Mouse (Mus musculus) liver, adult (tissue): ENCODE results near the gene Myl9.

ENCODE experiments used
- GATA4 ChIP-seq: IDR thresholded peaks from 2 replicates; pipeline ENCODE4 v1.6.1; 2014; ENCODE audit warnings: mild to moderate bottlenecking, low read length; ENCODE audit not compliant: insufficient replicate concordance

The Myl9 gene

DNA sequence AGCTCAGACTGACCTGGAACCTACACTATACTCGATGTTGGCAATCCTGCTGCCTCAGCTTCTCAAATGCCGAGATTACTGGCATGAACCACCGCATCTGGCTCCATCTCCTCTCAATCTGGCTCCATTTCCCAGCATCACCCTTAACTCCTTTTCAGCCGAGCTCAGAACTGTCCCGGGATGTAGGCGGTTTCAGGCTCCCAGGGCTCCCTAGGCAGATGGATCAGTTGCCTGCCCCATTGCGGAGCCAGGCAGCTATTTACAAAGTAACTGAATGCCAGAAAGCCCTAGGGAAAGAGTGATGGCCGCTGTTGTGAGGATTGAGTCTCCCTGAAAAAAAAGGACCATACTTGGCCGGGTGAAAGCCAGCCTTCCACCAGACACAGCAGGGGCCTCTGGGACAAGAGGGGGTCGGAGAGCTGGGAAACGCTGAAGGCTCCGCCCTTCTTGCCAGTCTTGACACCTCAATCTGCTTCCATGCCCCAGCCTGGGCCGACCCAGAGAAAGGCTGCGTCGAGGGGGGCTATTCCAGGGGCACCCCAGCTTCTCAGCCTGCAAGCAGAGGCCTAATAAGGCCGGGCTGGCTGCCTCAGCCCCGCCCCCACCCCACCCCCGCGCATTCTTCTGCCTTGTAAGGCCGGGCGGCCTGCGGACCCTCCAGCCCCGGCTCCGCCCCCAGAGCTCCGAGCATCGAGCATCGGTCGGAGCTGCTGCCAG lies at the start of gene Myl9:
Myl9 (plus strand) TSS at position 683 of the 717 bp plus-strand sequence.
- no peak for TF ChIP-seq GATA4

DNA sequence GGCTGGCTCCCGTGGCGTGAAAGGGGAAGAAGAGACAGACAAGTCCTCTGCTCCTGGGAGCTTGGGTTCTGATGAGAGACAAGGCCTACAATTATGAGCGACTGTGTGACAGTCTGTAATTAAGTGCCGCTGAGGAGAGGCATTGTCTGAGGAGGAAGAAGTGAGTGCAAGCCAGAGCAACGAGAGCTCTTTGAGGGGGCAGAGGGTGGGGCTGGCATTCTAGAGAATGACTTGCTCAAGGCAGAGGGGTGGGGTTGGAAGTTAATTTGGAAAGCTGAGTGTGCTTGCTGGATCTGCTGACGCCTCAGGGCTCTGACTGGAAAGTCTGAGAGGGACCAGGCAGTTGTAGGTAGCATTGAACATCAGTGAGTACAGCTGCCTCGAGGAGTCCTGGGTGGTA lies 48.9 kb upstream of the Myl9 start:
- TF ChIP-seq GATA4 = no peak

DNA sequence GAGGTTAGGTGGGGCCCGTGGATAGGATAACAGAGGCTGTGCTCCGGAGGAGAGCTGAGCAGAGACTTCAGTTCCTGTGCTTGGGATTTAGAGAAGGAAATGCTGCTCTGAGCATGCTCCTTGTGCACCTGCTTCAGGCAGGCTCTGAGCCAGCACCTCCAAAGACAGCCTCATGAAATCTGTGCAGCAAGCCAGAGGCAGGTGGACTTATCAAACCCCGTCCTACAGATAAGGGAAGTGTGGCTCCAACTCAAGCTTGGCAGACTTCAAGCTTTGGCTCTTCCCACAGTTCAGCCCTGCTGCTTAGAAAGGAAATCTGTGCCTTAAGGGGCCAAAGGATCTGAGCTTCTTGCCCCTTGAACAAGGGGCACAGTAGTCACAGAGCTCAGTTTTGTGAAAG lies 48.3 kb upstream of the Myl9 start:
- no peak; the same call in 1 of the 2 replicates for TF ChIP-seq GATA4

DNA sequence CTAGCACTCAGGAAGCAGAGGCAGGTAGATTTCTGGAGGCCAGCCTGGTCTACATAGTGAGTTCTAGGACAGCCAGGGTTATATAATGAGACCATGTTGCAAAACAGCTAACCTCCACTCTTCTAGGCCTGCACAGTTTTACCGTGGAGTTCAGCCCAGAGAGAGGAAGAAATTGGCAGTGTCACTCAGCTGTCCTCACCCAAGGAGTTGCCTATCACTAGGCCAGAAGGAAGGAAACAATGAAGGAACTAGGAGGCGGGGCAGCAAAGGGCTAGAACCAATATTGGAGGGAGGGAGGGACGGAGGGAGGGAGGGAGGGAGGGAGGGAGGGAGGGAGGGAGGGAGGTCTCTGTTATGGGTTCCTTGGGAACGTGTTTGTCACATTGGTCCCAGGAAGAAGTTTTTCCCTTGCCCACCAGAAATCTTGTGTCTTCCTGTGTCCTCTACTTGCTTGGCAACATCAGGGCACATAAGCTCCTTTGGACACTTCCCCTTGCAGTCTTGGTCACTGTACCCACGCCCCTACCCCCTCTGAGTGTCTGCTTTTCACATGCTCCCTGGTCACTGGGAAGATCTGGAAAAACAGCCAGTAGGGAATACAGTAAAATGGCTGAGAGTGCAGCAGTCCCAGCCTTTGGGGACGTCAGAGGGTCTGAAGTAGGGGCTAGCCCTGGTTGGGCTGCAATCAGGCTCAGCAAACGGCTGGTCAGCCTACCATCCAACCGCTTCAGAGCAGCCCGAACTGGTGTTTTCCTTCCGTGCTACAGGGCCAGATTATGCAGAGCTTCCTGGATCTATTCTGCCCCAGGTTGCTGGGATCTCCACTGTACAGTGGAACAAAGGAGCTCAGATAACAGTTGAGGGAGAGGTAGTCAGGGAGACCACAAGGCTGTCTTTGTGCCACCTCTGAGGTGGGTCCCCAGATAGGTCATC lies 45.4 kb upstream of the Myl9 start:
- TF ChIP-seq GATA4 = no peak; the same call in 1 of the 2 replicates

DNA sequence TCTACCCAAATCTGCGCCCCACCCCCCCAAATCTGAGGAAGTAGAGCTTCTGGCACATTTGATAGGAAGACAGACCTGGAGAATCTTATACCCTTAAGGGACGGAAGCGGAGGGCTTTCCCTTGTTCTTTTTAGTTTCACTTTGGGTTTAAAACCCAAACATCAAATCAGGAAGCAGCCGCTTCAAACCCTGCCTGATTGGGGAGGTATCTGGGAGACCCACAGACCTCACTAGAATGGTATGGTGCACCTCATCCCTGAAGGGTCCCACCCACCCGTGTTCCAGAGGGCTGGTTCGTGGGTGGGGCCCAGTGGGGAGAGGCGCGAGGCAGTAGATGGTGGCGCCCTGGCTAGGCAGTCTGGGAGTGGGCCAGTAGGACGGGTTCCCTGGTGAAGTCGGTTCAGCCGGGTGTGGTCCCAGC lies 44.7 kb upstream of the Myl9 start:
- TF ChIP-seq GATA4 = no peak

DNA sequence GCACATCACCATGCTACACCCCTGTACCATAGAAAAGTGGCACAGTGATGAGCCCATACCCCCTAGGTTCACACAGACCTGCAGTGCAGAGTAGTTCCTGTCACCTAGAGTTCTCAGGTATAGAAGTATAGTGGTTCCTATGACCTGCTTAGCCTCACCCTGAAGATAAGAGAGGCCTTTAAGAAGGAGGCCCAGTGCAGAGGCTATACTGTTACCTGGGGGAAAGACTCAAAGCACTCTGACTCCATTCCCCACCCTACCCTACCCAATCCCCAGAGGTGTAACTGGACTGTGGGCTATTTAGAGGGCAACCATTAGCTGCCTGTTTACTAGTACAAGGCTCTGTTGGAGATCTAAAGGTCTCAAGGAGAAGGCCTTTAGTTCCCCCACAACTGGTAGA lies 43.6 kb upstream of the Myl9 start:
- TF ChIP-seq GATA4 = no peak

DNA sequence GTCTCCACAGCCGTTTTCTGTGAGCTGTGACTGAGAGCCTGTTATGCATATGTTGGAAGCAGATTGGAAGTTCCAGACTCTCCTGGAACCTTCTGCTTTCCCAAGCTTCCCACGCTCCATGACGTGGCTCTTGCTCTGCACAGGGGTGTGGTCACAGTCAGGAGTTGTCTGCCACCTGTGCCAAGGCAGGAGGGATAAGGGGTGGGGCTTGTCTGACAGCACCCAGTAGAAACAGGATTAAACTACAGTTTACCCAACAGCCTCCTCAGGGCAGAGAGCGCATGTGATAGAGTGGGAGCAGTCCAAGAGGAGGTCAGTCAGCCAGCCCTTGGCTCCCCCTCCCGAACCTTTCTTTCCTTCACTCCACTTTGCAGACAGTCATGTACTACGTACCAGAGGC lies 43.1 kb upstream of the Myl9 start:
- TF ChIP-seq GATA4 = no peak

DNA sequence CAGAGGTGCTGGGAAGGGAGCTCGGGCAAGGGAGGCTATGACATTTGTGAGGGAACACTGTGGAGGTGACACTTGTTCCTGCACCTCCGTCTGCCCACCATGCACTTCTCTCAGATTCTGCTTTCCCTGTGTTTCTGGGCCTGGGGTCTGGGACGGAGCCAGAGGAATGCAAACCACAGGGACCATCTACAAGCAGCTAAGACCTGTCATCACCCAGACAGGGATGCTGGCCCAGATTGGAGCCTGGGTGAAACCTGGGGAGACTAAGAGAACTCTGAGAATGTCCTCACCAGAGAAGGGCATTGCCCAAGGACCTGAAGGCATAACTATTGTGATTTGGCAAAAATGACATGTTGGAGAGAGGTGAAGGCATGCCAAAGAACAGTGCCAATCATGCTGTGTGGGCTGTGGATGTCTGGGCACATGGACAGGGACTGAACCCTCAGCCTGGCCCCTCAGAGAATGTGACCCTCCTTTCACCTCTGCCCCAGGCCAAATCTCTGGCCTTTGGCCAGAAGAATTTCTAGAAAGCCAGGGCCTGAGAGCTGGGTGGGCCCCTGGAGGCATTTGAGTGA lies 39.4 kb upstream of the Myl9 start:
- TF ChIP-seq GATA4 = no peak

DNA sequence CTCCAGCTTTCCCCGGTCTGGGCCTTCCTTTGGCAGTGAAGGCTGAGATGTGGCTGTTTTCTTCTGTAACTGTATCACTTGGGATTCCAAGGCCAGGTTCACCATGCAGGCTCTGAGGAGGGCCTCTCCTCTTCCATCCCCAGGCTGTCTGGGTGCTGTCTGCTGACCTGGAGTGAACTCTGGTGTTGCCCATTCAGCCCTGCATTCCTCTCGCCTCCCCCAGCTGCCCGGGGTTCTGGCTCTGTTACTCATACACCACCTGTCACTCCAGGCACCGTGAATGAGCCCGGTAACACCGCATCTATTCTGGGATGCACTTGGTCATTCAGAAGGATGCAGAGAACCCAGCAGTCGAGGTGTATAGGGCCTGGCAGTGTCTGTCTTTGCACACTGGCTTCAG lies 38.4 kb upstream of the Myl9 start:
- TF ChIP-seq GATA4 = no peak

DNA sequence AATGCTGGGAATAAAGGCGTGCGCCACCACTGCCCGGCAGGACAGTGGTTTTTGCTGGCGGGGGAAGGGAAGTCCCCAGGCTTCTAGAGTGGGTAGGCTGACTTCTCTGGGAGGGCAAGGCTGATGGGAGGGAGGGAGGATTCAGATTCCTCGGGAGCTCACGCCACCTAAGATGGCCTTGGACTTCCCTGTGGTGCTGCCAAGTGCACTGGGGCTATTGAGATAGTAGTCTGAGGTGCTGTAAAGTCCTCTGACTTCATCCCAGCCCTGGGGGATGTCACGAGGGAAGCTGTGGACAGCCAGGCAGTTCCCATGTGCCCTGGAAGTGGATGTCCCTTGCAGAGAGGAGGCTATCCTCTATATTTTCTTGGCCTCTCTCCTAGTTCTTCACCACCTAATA lies 37.2 kb upstream of the Myl9 start:
- TF ChIP-seq GATA4 = no peak; the same call in 1 of the 2 replicates

DNA sequence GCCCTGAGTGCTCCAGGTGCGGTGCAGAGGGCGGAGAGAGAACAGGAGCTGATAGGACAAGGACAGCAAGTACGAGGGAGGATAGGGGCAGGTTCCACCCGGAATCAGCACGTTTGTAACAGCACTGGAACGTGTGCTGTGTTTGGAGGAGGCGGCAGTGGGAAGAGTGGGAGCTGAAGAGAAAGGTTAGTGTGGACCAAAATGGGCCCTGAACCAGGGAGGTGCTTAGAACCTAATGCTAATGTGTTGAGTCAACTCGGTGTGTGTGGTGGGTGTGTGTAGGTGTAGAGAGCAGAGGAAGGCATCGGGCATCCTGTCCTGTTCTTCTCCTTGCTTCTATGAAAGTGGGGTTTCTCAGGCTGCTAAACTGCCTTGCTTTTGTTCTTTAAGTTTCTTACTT lies 34.0 kb upstream of the Myl9 start:
- TF ChIP-seq GATA4 = no peak

DNA sequence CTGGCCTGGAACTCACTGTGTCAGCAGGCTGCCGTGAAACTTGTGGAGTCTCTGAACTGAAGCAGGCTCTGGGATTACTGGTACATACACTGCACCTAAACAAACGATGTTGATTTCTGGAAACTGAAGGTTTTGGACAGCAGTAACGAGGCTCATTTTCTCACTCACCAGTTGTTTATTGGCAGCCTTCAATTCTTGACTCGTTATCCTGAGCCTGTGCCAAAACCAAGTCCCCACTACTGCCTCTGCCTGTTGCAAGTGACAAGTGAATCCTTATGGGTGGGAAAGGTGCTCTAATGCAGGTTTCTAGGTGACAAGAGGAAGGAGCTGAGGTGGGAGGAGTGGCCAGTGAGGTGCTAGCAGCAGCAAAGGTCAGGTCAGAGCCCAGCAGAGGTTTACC lies 33.2 kb upstream of the Myl9 start:
- no peak for TF ChIP-seq GATA4

DNA sequence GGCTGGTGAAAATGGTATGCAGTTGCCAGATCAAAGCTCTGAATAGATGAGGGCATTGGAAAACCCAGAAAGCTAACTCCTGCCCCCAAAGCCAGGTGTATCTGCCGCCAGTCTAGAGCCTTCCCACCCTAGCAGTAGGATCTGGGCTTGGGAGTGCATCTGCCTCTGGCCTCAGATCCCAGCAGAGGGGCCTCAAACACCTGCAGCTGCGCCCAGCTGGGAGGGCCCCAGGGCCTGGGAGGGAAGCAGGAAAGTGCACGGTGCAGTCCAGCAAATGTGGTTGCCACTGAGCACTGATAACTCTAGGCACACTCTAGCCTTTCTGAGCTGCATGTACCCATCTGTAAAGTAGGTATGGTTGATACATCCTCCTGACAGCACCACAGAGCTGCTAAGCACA lies 32.0 kb upstream of the Myl9 start:
- TF ChIP-seq GATA4 = no peak

DNA sequence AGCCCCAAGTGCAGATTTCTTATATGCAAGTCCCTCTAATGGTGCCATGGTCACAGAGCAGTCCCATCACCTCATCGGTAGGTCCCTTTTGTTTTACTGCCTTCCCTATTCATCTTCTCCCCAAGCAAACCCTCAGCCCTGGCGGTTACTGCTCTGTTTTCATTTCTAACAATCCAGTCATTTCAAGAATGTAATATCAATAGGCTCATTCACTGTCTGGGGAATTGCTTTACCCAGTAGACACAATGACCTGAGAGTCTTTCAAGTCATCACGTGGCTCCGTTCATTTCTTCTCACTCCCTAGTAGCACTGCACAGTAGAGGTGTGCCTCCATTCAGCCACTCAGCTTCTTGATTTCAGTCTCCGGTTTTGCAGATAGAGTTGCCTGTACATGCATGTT lies 30.8 kb upstream of the Myl9 start:
- no peak for TF ChIP-seq GATA4

DNA sequence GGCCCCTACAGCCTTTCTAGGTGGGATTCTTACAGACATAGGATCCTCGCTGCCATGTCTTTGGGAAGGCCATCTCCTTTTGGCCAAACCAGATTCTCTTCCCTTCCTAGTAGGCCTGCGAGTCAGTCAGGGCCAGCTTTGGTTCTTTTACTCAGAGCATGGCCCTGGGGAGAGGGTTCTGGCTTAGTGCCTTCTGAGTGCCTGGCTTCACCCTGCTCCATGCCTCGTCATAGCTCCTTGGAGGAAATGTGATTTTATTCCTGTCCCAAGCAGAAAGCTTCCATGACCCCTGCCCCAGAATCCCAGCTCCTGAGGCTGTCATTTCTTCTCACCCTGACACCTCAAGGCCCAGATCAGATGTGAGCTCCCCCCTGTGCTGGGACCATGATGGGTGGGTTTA lies 27.9 kb upstream of the Myl9 start:
- TF ChIP-seq GATA4 = no peak

DNA sequence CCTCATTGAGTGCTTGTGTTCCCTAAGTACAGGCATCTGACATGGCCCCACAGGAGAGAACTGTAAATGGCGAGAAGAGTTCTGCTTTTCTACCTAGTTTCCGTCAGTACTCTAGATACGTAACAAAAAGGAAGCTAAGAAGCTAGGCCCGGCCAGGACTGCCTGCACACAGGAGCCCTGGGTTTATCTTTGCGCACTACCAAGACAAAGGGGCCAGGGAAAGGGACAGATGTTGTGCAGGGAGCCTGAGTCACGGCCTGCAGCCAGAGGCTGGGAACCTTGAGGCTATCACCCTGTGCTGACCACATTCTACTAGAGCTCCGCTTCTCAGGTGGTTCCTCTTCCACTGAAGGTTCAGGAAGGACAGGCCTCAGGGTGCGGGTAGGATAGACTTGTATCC lies 25.5 kb upstream of the Myl9 start:
- TF ChIP-seq GATA4 = no peak
